Comparison of ENCODE assay signal across 8 mouse cellular contexts in the genomic region with DNA sequence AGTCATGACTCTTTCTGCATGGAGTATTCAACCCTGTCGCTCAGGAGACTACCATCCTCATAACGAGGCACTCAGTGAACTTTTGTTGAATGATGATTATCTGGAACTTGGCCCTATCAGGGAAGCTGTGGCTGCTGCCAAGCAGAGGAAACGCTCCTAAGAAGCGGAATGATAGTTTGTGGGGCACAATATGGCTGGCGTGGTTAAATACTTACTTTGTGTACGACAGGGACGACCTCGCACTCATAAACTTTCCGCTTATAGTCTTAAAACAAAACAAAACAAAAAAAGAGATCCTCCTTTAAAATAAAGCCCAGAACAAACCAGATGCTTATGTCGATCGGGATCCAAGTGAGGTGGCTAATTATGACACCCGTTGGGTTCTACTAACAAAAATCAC. TPM values are rescaled to one million over a fixed set of nuclear protein-coding genes. Genes with fewer than 3 reads are reported as not detected.
A peak's percentile ranks its signal among the peaks of the same experiment; 100 is the strongest.
DNase-seq lines count a peak whose midpoint lies in the region; ATAC-seq lines count a peak whose summit lies in the region.

No protein-coding gene starts in this region.

- peaks cover 7% of the 10 kb centered on the region; the same call in 1 of the 2 replicates for H3K4me1 ChIP-seq in kidney, embryonic 14.5 days (ENCODE audit: control insufficient read depth, insufficient read depth, low read length)
- H3K4me1 ChIP-seq in forebrain, embryonic 11.5 days (replicated peaks; ENCODE audit: control insufficient read depth, insufficient read depth, low read length): 0 out of 2 replicates have a peak, but pooled peaks cover 6% of the 10 kb centered on the region
- H3K4me1 ChIP-seq in limb, embryonic 15.5 days: peaks cover 21% of the 10 kb centered on the region
- H3K4me1 ChIP-seq in stomach, embryonic 15.5 days: peaks cover 10% of the 10 kb centered on the region; the same call in 1 of the 2 replicates

- peak overlapping the region; percentile 61 for H3K9ac ChIP-seq in kidney, embryonic 14.5 days (ENCODE audit: low read depth, low read length)
- H3K9ac ChIP-seq in forebrain, embryonic 11.5 days (ENCODE audit: low read length): peak overlapping the region; percentile 85
- peak overlapping the region; percentile 58 for H3K9ac ChIP-seq in limb, embryonic 15.5 days
- H3K9ac ChIP-seq in stomach, embryonic 15.5 days: peak overlapping the region; percentile 52; the same call in 1 of the 2 replicates

- no peak for ATAC-seq in kidney, embryonic 14.5 days (ENCODE audit: low FRiP score, low TSS enrichment)
- no peak for ATAC-seq in forebrain, embryonic 11.5 days (replicated peaks; ENCODE audit: low FRiP score)
- ATAC-seq in limb, embryonic 15.5 days (ENCODE audit: insufficient number of reproducible peaks, low FRiP score, low TSS enrichment, low read depth): no peak
- no peak for ATAC-seq in stomach, embryonic 15.5 days (ENCODE audit: insufficient read depth, low FRiP score, low read depth)

- DNase-seq in kidney, postnatal 10 days: no peak
- DNase-seq in MN1 (ENCODE audit: low spot score): peak; percentile 63
- DNase-seq in forebrain, embryonic 11.5 days (ENCODE audit: low spot score): no peak
- DNase-seq in natural killer cell, adult 2 months (ENCODE audit: low spot score in 2 of 2): no peak
- DNase-seq in cerebellum, postnatal 4 days (ENCODE audit: low spot score in 2 of 2): no peak

- no peaks in the 10 kb centered on the region for H3K27me3 ChIP-seq in kidney, embryonic 14.5 days (ENCODE audit: control insufficient read depth, insufficient read depth, low read length)
- H3K27me3 ChIP-seq in forebrain, embryonic 11.5 days (ENCODE audit: control insufficient read depth, insufficient read depth, low read length): no peaks in the 10 kb centered on the region
- H3K27me3 ChIP-seq in limb, embryonic 15.5 days: no peaks in the 10 kb centered on the region
- no peaks in the 10 kb centered on the region for H3K27me3 ChIP-seq in stomach, embryonic 15.5 days (replicated peaks)

- WGBS in kidney, embryonic 14.5 days: 4% methylated on average over 12 of the region's 12 CpGs
- 8% methylated on average over 12 of the region's 12 CpGs for WGBS in forebrain, embryonic 11.5 days
- WGBS in limb, embryonic 15.5 days: 4% methylated on average over 12 of the region's 12 CpGs
- WGBS in stomach, embryonic 15.5 days: 2% methylated on average over 12 of the region's 12 CpGs

- peak overlapping the region; percentile 92 for H3K27ac ChIP-seq in kidney, embryonic 14.5 days (ENCODE audit: low read depth, low read length)
- peak overlapping the region; percentile 96 for H3K27ac ChIP-seq in forebrain, embryonic 11.5 days (ENCODE audit: low read depth, low read length)
- H3K27ac ChIP-seq in limb, embryonic 15.5 days: peak overlapping the region; percentile 98
- H3K27ac ChIP-seq in stomach, embryonic 15.5 days: peak overlapping the region; percentile 99

- H3K4me2 ChIP-seq in kidney, embryonic 14.5 days (replicated peaks; ENCODE audit: low read depth, low read length): peak overlapping the region; percentile 49
- H3K4me2 ChIP-seq in forebrain, embryonic 11.5 days (ENCODE audit: low read depth, low read length, severe bottlenecking): peak overlapping the region; percentile 85
- H3K4me2 ChIP-seq in limb, embryonic 15.5 days: peak overlapping the region; percentile 78
- H3K4me2 ChIP-seq in stomach, embryonic 15.5 days: peak overlapping the region; percentile 84

- peak overlapping the region; percentile 60 for H3K4me3 ChIP-seq in kidney, embryonic 14.5 days (ENCODE audit: low read length)
- H3K4me3 ChIP-seq in forebrain, embryonic 11.5 days (ENCODE audit: low read depth, low read length): peak overlapping the region; percentile 69
- peak overlapping the region; percentile 72 for H3K4me3 ChIP-seq in limb, embryonic 15.5 days
- H3K4me3 ChIP-seq in stomach, embryonic 15.5 days (replicated peaks): peak overlapping the region; percentile 69

- H3K9me3 ChIP-seq in kidney, embryonic 14.5 days (ENCODE audit: control insufficient read depth, low read length): no peaks in the 10 kb centered on the region
- no peaks in the 10 kb centered on the region for H3K9me3 ChIP-seq in forebrain, embryonic 11.5 days (ENCODE audit: control insufficient read depth, low read length)
- H3K9me3 ChIP-seq in limb, embryonic 15.5 days: no peaks in the 10 kb centered on the region
- no peaks in the 10 kb centered on the region for H3K9me3 ChIP-seq in stomach, embryonic 15.5 days

- H3K36me3 ChIP-seq in kidney, embryonic 14.5 days (ENCODE audit: control insufficient read depth, insufficient read depth, low read length): peaks cover 10% of the 10 kb centered on the region; the same call in 1 of the 2 replicates
- H3K36me3 ChIP-seq in forebrain, embryonic 11.5 days (ENCODE audit: control insufficient read depth, insufficient read depth, low read length): no peaks in the 10 kb centered on the region
- peaks cover 11% of the 10 kb centered on the region; the same call in 1 of the 2 replicates for H3K36me3 ChIP-seq in limb, embryonic 15.5 days
- H3K36me3 ChIP-seq in stomach, embryonic 15.5 days: no peaks in the 10 kb centered on the region; the same call in 1 of the 2 replicates

RNA-seq across cellular contexts. Expression of gene Ascc1, which starts 0.4 kb away (rescaled TPM):
- 45.8 and 47.4 TPM in 2 replicates for polyA plus RNA-seq in kidney, embryonic 14.5 days (2014; fragmentation: Nextera tagmentation; extraction: Ambion mirVana)
- 35.8 and 38.4 TPM in 2 replicates for polyA plus RNA-seq in forebrain, embryonic 11.5 days (2014; fragmentation: Nextera tagmentation; extraction: Ambion mirVana)
- polyA plus RNA-seq in limb, embryonic 15.5 days (2015; fragmentation: Nextera tagmentation; extraction: Ambion mirVana): 41.3 and 44.4 TPM in 2 replicates
- 42.4 and 47.0 TPM in 2 replicates for polyA plus RNA-seq in stomach, embryonic 15.5 days (2015; fragmentation: Nextera tagmentation; extraction: Ambion mirVana)

RNA-seq across cellular contexts. Expression of gene Anapc16, which starts 0.7 kb away (rescaled TPM):
- 106 and 108 TPM in 2 replicates for polyA plus RNA-seq in kidney, embryonic 14.5 days (2014; fragmentation: Nextera tagmentation; extraction: Ambion mirVana)
- 94.6 and 99.4 TPM in 2 replicates for polyA plus RNA-seq in forebrain, embryonic 11.5 days (2014; fragmentation: Nextera tagmentation; extraction: Ambion mirVana)
- polyA plus RNA-seq in limb, embryonic 15.5 days (2015; fragmentation: Nextera tagmentation; extraction: Ambion mirVana): 97.5 and 110 TPM in 2 replicates
- 98.8 and 107 TPM in 2 replicates for polyA plus RNA-seq in stomach, embryonic 15.5 days (2015; fragmentation: Nextera tagmentation; extraction: Ambion mirVana)

RNA-seq across cellular contexts. Expression of gene Ddit4, which starts 50.6 kb away (rescaled TPM):
- polyA plus RNA-seq in kidney, embryonic 14.5 days (2014; fragmentation: Nextera tagmentation; extraction: Ambion mirVana): 1.8 and 2.9 TPM in 2 replicates
- polyA plus RNA-seq in forebrain, embryonic 11.5 days (2014; fragmentation: Nextera tagmentation; extraction: Ambion mirVana): 7.4 and 9.5 TPM in 2 replicates
- 63.6 and 77.1 TPM in 2 replicates for polyA plus RNA-seq in limb, embryonic 15.5 days (2015; fragmentation: Nextera tagmentation; extraction: Ambion mirVana)
- polyA plus RNA-seq in stomach, embryonic 15.5 days (2015; fragmentation: Nextera tagmentation; extraction: Ambion mirVana): 45.6 and 45.8 TPM in 2 replicates
